Mouse (Mus musculus): ENCODE measurements around the gene Slc31a2. TPM values are rescaled to one million over a fixed set of nuclear protein-coding genes. Genes with fewer than 3 reads are reported as not detected.

The Slc31a2 gene
- polyA plus RNA-seq, 1 experiment from 2014 or later, result 16.9 TPM

DNA sequence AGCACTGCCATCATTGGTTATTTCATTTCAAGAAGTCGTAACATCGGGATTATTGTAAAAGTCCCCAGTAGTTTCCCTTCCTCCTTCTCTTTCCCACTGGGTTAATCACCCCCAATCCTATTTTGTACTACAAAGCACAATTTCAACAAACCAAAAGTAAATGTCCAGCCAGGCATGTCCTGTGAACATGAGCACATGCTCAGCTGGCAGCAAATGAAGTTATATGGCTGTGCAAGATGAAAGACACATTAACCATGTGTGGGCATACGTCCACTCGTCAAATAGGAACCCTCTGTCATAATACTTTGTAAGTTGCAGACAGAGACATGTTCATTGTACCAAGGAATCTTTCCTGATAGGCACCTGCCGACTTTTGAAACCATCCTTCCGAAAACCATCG lies 20.6 kb downstream of the Slc31a2 start:
- Histone ChIP-seq H3K9me3 (replicated peaks) (no peaks in the 10 kb centered on the region), H3K4me2 (no peak overlapping the region), H3K36me3 (no peaks in the 10 kb centered on the region), H3K27ac (ENCODE audit: poor library complexity, severe bottlenecking) (no peak overlapping the region), H3K4me1 (replicated peaks) (peaks cover 12% of the 10 kb centered on the region), H3K4me3 (no peak overlapping the region), H3K27me3 (replicated peaks) (no peaks in the 10 kb centered on the region), H3K9ac (no peak overlapping the region)
- no peak for ATAC-seq (ENCODE audit: insufficient number of reproducible peaks, low FRiP score)
- WGBS, result 83% methylated on average over 7 of the region's 7 CpGs

DNA sequence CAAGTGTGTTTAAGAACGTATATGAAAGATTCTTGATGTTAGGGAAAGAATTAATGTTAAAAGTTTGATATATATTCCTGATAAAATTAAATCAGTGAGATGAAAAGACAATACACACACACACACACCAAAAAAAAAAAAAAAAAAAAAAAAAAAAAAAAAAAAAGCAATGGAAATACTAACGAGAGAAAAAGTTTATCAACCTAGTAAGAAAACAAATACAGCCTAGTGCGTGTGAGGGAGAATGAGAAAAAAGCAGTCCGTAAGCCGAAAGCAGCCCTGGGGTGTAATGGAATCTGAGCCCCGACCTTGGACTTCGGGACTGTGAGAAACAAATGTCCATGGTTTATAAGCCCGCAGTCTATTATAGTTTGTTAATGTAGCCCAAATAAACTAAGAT lies 23.2 kb downstream of the Slc31a2 start:
- Histone ChIP-seq H3K36me3 (peaks cover 3% of the 10 kb centered on the region; the same call in 1 of the 2 replicates), H3K27ac (ENCODE audit: poor library complexity, severe bottlenecking) (no peak overlapping the region), H3K4me2 (no peak overlapping the region; the same call in 1 of the 2 replicates), H3K27me3 (replicated peaks) (no peaks in the 10 kb centered on the region), H3K9me3 (replicated peaks) (no peaks in the 10 kb centered on the region), H3K9ac (no peak overlapping the region), H3K4me3 (no peak overlapping the region), H3K4me1 (replicated peaks) (peaks cover 27% of the 10 kb centered on the region)
- ATAC-seq (ENCODE audit: insufficient number of reproducible peaks, low FRiP score), result no peak
- 74% methylated on average over 8 of the region's 8 CpGs for WGBS

DNA sequence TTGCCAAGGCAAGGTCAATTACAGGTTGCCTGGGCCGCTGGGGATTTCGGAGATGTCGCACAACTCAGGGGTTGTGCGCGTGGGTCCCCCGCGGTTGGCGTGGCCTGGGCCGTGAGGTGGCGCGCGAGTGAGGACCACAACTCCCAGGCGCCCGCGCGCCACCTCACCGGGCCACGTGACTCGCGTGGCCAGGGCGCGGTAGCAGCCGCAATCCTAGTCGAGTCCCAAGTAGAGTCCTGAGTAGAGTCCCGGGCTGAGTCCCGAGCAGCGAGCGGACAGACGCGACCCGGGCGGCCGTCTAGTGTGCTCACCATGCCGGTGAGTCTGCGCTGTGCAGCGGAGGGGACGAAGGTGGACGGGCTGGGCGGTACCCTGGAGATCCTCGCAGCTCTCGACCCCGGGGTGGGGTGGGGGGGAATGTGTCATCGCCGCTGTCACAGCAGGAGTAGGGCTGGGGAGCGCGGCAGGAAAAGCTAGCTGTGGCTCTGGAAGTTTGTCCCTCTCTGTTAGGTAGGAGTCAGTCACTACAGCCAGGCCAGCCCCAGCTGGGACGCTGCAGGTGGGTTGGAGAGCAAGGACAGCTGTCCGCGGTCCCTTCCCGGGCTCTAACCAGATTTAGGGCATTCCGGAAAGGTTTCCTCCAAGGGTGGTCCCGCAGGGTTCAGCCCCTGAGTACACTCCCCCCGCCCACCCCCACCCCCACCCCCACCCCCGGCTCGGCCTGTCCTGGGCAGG lies 24.1 kb downstream of the Slc31a2 start:
- Histone ChIP-seq H3K9me3 (replicated peaks) (no peaks in the 10 kb centered on the region), H3K27ac (ENCODE audit: poor library complexity, severe bottlenecking) (peak overlapping the region; percentile 59), H3K4me3 (peak overlapping the region; percentile 68), H3K4me2 (peak overlapping the region; percentile 76), H3K36me3 (peaks cover 6% of the 10 kb centered on the region; the same call in 1 of the 2 replicates), H3K4me1 (replicated peaks) (peaks cover 24% of the 10 kb centered on the region), H3K27me3 (replicated peaks) (no peaks in the 10 kb centered on the region), H3K9ac (peak overlapping the region; percentile 72)
- ATAC-seq (ENCODE audit: insufficient number of reproducible peaks, low FRiP score), result peak; percentile 89
- WGBS, result under 1% methylated on average over 54 of the region's 55 CpGs

DNA sequence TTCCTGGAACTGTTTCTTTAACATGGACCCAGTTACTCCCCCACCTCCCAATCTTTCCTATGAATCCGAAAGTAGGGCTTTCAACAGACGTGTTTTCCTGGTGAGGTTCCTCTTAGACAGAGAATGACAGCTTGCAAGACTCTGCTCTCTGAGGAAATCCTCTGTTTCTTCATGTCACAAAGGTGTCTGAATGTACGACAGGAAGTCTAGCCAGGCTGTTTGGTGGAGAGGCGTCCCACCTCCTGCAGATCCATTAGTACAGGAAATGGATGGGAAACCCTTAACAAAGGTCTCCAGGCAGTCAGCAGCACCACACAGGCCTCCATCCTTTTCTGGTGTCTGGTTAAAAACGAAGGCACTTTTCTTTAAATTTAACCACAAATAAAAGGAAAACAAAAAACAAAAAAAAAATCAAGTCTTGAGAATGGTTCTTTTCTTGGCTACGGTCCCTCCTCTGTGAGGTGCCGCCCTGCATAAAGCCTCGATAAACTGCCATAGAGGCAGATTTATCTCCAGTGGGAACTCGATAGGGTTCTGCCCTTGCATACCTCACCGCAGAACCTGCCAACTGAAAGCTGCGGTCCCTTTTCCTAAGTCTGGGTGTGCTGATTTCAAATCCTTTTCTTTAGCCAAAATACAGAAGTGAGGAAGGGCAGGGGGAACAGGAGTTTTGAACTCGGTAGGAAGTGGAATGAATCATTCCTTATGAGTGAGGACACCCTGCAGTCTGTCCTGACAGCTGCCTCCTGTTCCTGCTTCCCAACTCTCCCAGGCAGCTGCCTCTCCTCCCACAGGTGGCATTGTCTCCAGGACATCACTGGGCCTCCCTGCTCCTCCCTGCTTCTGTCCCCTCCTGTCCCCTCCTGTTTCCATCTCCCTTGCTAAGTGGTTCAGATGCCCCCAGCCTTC lies 24.9 kb downstream of the Slc31a2 start:
- Histone ChIP-seq H3K9ac (peak overlapping the region; percentile 72), H3K27me3 (replicated peaks) (no peaks in the 10 kb centered on the region), H3K4me2 (peak overlapping the region; percentile 76), H3K4me1 (replicated peaks) (peaks cover 22% of the 10 kb centered on the region), H3K9me3 (replicated peaks) (no peaks in the 10 kb centered on the region), H3K36me3 (peaks cover 6% of the 10 kb centered on the region; the same call in 1 of the 2 replicates), H3K27ac (ENCODE audit: poor library complexity, severe bottlenecking) (peak overlapping the region; percentile 59), H3K4me3 (peak overlapping the region; percentile 68)
- 6% methylated on average over 12 of the region's 12 CpGs for WGBS
- peak; percentile 37; the same call in 1 of the 2 replicates for ATAC-seq (ENCODE audit: insufficient number of reproducible peaks, low FRiP score)

DNA sequence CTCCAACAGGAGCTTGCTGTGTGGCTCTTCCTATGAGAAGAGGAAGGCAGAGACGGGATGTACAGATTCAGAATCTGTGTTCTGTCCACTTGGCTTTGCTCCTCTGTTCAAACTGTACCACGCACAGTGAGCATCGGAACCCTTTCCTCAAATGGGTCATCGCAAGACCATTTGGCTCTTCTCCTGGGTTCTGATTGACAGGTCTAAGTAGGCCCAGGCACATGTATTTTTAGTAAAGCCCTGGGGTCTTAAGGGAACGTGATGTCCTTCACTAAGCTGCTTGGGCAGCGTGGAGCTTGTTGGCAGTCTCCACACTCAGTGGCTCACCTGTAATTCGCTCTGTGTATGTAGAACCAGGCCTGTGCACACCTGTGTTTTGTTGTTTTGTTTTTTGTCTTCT lies 26.9 kb downstream of the Slc31a2 start:
- H3K9me3 ChIP-seq (replicated peaks), result no peaks in the 10 kb centered on the region
- H3K27me3 ChIP-seq (replicated peaks), result no peaks in the 10 kb centered on the region
- no peak overlapping the region for H3K4me2 ChIP-seq
- 69% methylated on average over 7 of the region's 7 CpGs for WGBS
- no peak overlapping the region for H3K9ac ChIP-seq
- H3K4me3 ChIP-seq, result no peak overlapping the region
- H3K36me3 ChIP-seq, result peaks cover 13% of the 10 kb centered on the region
- no peak overlapping the region for H3K27ac ChIP-seq (ENCODE audit: poor library complexity, severe bottlenecking)
- peaks cover 22% of the 10 kb centered on the region for H3K4me1 ChIP-seq (replicated peaks)
- no peak for ATAC-seq (ENCODE audit: insufficient number of reproducible peaks, low FRiP score)

DNA sequence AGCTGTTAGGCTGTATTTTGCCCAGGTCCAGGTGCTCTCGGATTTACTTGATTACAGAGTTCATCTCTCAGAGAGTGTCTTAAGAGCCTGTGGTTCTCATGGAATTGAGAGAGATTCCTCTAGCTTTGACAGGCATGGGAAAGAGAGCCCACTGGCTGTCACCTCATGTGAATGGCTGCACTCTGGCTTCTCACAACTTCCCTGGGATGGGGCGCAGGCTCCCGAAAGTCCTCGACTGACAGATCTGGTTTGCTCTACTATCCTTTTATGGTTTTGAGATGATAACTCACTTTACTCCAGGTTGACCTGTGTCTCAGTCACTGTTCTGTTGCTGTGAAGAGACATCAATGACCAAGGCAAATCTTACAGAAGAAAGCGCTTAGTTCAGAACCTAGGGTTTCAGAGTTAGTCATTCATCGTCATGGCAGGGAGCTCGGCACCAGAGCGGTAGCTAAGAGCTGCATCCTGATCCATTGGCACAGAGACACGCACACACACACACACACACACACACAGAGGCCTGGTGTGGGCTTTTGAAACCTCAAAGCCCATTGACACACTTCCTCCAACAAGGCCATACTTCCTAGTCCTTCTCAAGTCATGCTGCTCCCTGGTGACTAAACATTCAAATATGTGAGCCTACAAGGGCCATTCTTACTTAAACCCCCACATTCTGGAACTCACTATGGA lies 28.6 kb downstream of the Slc31a2 start:
- Histone ChIP-seq H3K36me3 (peaks cover 24% of the 10 kb centered on the region), H3K4me3 (no peak overlapping the region), H3K27me3 (replicated peaks) (no peaks in the 10 kb centered on the region), H3K4me1 (replicated peaks) (peaks cover 22% of the 10 kb centered on the region), H3K27ac (ENCODE audit: poor library complexity, severe bottlenecking) (no peak overlapping the region), H3K9me3 (replicated peaks) (no peaks in the 10 kb centered on the region), H3K9ac (no peak overlapping the region), H3K4me2 (no peak overlapping the region)
- 84% methylated on average over 9 of the region's 9 CpGs for WGBS
- no peak for ATAC-seq (ENCODE audit: insufficient number of reproducible peaks, low FRiP score)

DNA sequence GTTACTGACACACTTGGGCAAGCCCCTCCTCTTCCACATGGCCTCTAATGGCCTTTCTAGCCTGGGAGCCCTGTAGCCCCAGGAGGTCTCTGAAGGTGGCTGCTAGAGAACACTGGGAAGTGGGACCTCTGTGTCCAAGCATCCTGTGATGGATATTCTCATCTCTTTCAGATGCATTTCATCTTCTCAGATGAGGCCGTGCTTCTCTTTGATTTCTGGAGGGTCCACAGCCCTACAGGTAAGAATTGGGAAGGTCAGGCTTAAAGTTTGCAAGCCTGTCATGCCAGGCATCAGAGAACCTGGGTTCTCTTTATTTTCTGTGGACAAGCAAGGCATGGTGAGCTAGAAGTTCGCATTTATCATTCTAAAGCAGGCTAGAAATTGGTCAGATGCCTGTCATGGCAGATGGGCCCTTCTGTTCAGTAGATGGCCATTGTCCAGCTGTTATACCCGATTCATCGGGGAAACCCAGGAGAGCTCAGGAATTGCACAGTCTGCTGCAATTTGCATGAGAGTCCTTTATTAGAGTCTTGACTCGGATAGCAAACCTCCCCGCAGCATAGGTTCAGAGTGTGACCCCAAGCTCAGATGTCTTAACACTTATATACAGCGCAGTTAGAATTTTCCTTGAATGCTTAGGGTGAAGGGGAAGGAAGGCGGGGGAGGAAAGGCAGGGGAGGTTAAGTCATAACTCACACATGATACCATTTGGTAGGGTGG lies 30.3 kb downstream of the Slc31a2 start:
- WGBS, result 83% methylated on average over 8 of the region's 8 CpGs
- Histone ChIP-seq H3K36me3 (peaks cover 35% of the 10 kb centered on the region), H3K9ac (no peak overlapping the region)

DNA sequence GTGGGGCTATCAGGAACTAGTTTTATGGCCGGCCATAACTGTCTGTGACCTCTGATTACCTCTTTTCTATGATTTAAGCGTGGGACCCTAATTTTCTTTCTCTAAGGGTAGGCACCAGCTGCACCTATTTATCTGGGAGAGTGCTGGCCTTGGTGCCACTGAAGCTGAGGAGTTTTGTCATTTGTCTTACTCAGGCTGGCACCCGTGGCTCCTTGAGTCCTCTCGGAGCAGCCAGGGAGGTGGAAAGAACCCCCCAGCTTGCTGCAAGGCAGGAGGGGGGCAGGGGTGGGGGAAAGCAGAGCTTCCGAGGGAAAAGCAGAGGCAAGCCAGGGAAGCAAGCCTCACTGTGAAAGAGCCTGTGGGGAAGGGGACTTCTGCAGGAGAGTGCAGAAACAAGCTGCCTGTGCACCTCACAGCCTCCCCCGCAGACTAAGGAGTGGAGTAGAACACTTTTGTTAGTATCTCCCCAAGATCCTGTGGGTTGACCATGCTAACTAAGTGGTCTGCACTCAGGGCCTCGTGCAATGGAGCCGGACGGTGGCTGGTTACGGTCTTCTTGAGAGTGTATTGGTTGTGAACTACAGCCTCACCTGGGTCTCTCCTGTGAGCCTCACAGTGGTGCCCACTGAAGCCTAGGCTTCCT lies 31.0 kb downstream of the Slc31a2 start:
- no peak overlapping the region for H3K4me3 ChIP-seq
- no peak overlapping the region for H3K27ac ChIP-seq (ENCODE audit: poor library complexity, severe bottlenecking)
- H3K36me3 ChIP-seq, result peaks cover 42% of the 10 kb centered on the region
- ATAC-seq (ENCODE audit: insufficient number of reproducible peaks, low FRiP score), result no peak
- H3K4me2 ChIP-seq, result no peak overlapping the region
- no peaks in the 10 kb centered on the region for H3K27me3 ChIP-seq (replicated peaks)
- no peaks in the 10 kb centered on the region for H3K9me3 ChIP-seq (replicated peaks)
- H3K4me1 ChIP-seq (replicated peaks), result peaks cover 13% of the 10 kb centered on the region
- 69% methylated on average over 10 of the region's 10 CpGs for WGBS
- no peak overlapping the region for H3K9ac ChIP-seq

More for the DNA sequence above, 30.3 kb downstream of the Slc31a2 start:
- no peak overlapping the region for H3K4me2 ChIP-seq
- H3K4me3 ChIP-seq, result no peak overlapping the region
- no peaks in the 10 kb centered on the region for H3K9me3 ChIP-seq (replicated peaks)
- no peak for ATAC-seq (ENCODE audit: insufficient number of reproducible peaks, low FRiP score)
- H3K4me1 ChIP-seq (replicated peaks), result peaks cover 18% of the 10 kb centered on the region
- no peaks in the 10 kb centered on the region for H3K27me3 ChIP-seq (replicated peaks)
- no peak overlapping the region for H3K27ac ChIP-seq (ENCODE audit: poor library complexity, severe bottlenecking)

DNA sequence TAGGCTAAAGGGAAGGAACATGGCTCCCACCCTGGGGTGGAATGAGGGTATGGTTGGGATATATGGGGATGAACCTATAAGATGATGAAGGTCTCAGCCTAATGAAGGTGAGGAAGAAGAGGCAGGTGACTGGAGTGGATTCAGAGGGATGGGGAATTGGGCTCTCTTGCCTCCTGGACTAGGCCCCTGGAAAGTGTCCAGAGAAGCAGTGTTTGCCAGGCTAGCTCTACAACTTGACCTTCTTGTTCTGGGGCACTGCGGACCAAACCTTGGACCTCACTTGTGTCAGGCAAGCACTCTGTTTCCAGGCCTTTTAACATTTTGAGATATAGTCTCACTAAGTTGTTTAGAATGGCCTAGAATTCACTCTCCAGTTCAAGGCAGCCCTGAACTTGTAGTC lies 32.4 kb downstream of the Slc31a2 start:
- ATAC-seq (ENCODE audit: insufficient number of reproducible peaks, low FRiP score), result no peak
- no peaks in the 10 kb centered on the region for H3K27me3 ChIP-seq (replicated peaks)
- no peaks in the 10 kb centered on the region for H3K9me3 ChIP-seq (replicated peaks)
- peaks cover 56% of the 10 kb centered on the region for H3K36me3 ChIP-seq
- H3K27ac ChIP-seq (ENCODE audit: poor library complexity, severe bottlenecking), result no peak overlapping the region
- no peak overlapping the region for H3K4me2 ChIP-seq
- no peak overlapping the region for H3K4me3 ChIP-seq
- no peak overlapping the region for H3K9ac ChIP-seq
- 100% methylated on average over 1 of the region's 1 CpGs for WGBS
- H3K4me1 ChIP-seq (replicated peaks), result 0 out of 2 replicates have a peak, but pooled peaks cover under 1% of the 10 kb centered on the region
